Mouse (Mus musculus) lung, adult 2 months (tissue): ENCODE data around the gene Smurf2.

Source experiments
- CTCF ChIP-seq: fragments of 200-500 bp; IDR thresholded peaks from 2 replicates; pipeline ENCODE4 v1.5.1; 2011; ENCODE audit warnings: mild to moderate bottlenecking, low read length, control low read depth; ENCODE audit not compliant: insufficient read depth
- POLR2A ChIP-seq: fragments of 200-500 bp; IDR thresholded peaks from 2 replicates; pipeline ENCODE4 v1.6.1; 2011; ENCODE audit warnings: low read depth, mild to moderate bottlenecking, control low read depth, low read length, borderline replicate concordance; ENCODE audit errors: extremely low read depth

DNA sequence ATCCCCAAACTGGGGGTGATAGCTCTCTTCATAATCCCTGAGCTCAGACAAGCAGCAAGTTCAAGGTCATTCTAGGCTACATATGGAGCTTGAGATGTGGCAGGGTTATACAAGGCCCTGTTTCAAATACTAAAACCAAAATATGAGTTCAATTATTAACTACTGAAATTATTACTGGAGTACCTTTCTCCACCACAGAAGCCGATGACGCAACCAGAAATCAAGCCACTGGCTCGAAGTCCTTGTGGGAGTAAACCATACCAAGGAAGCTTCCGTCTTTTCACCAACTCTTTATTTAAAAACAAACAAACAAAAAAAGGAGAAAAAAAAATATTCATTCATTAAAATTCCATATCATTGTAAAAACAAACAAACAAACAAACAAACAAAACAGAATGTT, 143.6 kb downstream of the Smurf2 start:
- TF ChIP-seq CTCF (no peak), POLR2A (no peak)
